Mouse (Mus musculus) cerebellum, postnatal 25 days (tissue): Measurements from ENCODE around the gene Serpina1f.
"Not testable (repeated sequence)": the region's sequence is repeated elsewhere in the genome, so short reads cannot be mapped to it uniquely, and the experiment has no call there.

Source experiments
- DNase-seq, 2 experiments: peaks; one replicate each; pipeline ENCODE4 v3.0.0; 2021; ENCODE audit warnings: mixed read lengths in 2 of 2

Gene Serpina1f

GRCm38 (mm10) chr12:103695429-103695828 is at the start of gene Serpina1f:
Gene Serpina1f (minus strand): TSS chr12:103695529.
- no peak for DNase-seq

- DNase-seq = not testable (repeated sequence)
These were observed 42.7 kb upstream of the Serpina1f start for GRCm38 (mm10) chr12:103737791-103738580.

GRCm38 (mm10) chr12:103735566-103735965 is 40.2 kb upstream of the Serpina1f start:
- not testable (repeated sequence) for DNase-seq

- DNase-seq = not testable (repeated sequence)
These were observed 39.8 kb upstream of the Serpina1f start for GRCm38 (mm10) chr12:103735101-103735500.

GRCm38 (mm10) chr12:103711537-103711936 is 16.2 kb upstream of the Serpina1f start:
- no peak for DNase-seq

- DNase-seq = no peak
These were observed 15.1 kb upstream of the Serpina1f start for GRCm38 (mm10) chr12:103710405-103710804.

GRCm38 (mm10) chr12:103706113-103706512 is 10.8 kb upstream of the Serpina1f start:
- no peak for DNase-seq

GRCm38 (mm10) chr12:103705547-103705946 is 10.2 kb upstream of the Serpina1f start:
- DNase-seq = no peak

- DNase-seq = no peak
These were observed 4.9 kb upstream of the Serpina1f start for GRCm38 (mm10) chr12:103700144-103700750.

GRCm38 (mm10) chr12:103688221-103688814 is 7.0 kb downstream of the Serpina1f start:
- no peak for DNase-seq

GRCm38 (mm10) chr12:103687021-103687420 is 8.3 kb downstream of the Serpina1f start:
- DNase-seq = no peak

- no peak for DNase-seq
These were observed 9.3 kb downstream of the Serpina1f start for GRCm38 (mm10) chr12:103686050-103686449.

- DNase-seq = no peak
These were observed 9.9 kb downstream of the Serpina1f start for GRCm38 (mm10) chr12:103685386-103685785.

- DNase-seq = no peak
These were observed 11.6 kb downstream of the Serpina1f start for GRCm38 (mm10) chr12:103683775-103684174.

GRCm38 (mm10) chr12:103681739-103682138 is 13.6 kb downstream of the Serpina1f start:
- DNase-seq = no peak

- no peak for DNase-seq
These were observed 14.2 kb downstream of the Serpina1f start for GRCm38 (mm10) chr12:103681169-103681568.

GRCm38 (mm10) chr12:103679853-103680252 is 15.5 kb downstream of the Serpina1f start:
- not testable (repeated sequence) for DNase-seq

GRCm38 (mm10) chr12:103676039-103676438 is 19.3 kb downstream of the Serpina1f start, which contains the start of gene Serpina16:
Gene Serpina16 (minus strand): TSS chr12:103676139.
- DNase-seq = no peak

- DNase-seq = no peak
These were observed 22.1 kb downstream of the Serpina1f start for GRCm38 (mm10) chr12:103673179-103673578.

GRCm38 (mm10) chr12:103671483-103671882 is 23.8 kb downstream of the Serpina1f start:
- no peak for DNase-seq

GRCm38 (mm10) chr12:103670964-103671363 is 24.4 kb downstream of the Serpina1f start:
- DNase-seq = no peak

GRCm38 (mm10) chr12:103670344-103670743 is 25.0 kb downstream of the Serpina1f start:
- no peak for DNase-seq

- DNase-seq = no peak
These were observed 30.0 kb downstream of the Serpina1f start for GRCm38 (mm10) chr12:103665286-103665685.

- DNase-seq = not testable (repeated sequence)
These were observed 33.3 kb downstream of the Serpina1f start for GRCm38 (mm10) chr12:103662053-103662452.
